Mouse (Mus musculus) hindbrain, embryonic 10.5 days (tissue): ENCODE data around the gene Tmem182. TPM values are rescaled to one million over a fixed set of nuclear protein-coding genes. Genes with fewer than 3 reads are reported as not detected.

Experiments
- DNase-seq: peaks from one replicate; pipeline ENCODE4 v3.0.0-alpha.2; 2017; ENCODE audit warnings: low spot score
- H3K27ac ChIP-seq: fragments of 300-500 bp; sonication (generic); 2 replicates; pipeline ENCODE4 v1.5.1; 2016; ENCODE audit warnings: mild to moderate bottlenecking, moderate library complexity
- H3K27me3 ChIP-seq: fragments of 300-500 bp; sonication (generic); 2 replicates; pipeline ENCODE4 v1.6.1; 2016; ENCODE audit warnings: mild to moderate bottlenecking; ENCODE audit not compliant: poor library complexity, insufficient read depth, severe bottlenecking
- H3K36me3 ChIP-seq: fragments of 300-500 bp; sonication (generic); 2 replicates; pipeline ENCODE4 v1.6.1; 2016; ENCODE audit warnings: mild to moderate bottlenecking, moderate library complexity
- H3K4me1 ChIP-seq: fragments of 300-500 bp; sonication (generic); replicated peaks from 2 replicates; pipeline ENCODE4 v1.6.1; 2016; ENCODE audit warnings: mild to moderate bottlenecking
- H3K4me3 ChIP-seq: fragments of 300-500 bp; sonication (generic); 2 replicates; pipeline ENCODE4 v1.5.1; 2016; ENCODE audit warnings: mild to moderate bottlenecking, moderate library complexity
- H3K9me3 ChIP-seq: fragments of 300-500 bp; sonication (generic); 2 replicates; pipeline ENCODE4 v1.6.1; 2016; ENCODE audit warnings: mild to moderate bottlenecking, moderate library complexity
- WGBS: fragments of 180-500 bp; shearing (Covaris S2); methylation state at CpG from one replicate; pipeline ENCODE4 v1.1.7; 2016; 5-methylcytosine and 5-hydroxymethylcytosine counted together
- polyA plus RNA-seq: library from polyadenylated mRNA; unstranded; fragments of >200 nt; fragmentation: Nextera tagmentation; extraction: Ambion mirVana; gene quantifications from 2 replicates; pipeline ENCODE4 v1.2.1, GENCODE M21; 2016

The Tmem182 gene
- polyA plus RNA-seq = not detected in 2 replicates

DNA sequence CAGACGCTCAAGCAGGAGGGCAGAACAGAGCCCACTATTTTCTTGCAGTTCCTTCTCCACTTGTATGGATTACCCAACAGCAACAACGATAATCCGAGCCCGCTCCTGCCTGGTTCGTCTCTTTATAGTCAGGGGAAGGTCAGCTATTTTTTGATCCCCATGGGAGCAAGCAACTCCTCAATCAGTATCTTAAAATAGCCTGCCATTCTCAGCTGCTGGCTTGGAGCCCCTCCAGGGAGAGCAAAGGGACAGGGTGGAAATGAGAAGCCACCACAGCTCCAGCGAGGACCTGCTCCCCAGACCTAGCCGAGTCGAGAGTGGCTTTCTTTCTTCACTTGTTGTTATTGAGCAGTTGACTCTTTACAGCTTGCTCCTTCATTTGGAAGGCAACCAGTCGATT lies at the start of gene Tmem182:
Tmem182 (plus strand) TSS at position 251 of the 400 bp plus-strand sequence.
- Histone ChIP-seq H3K36me3 (no peaks in the 10 kb centered on the region), H3K27me3 (no peaks in the 10 kb centered on the region), H3K4me3 (no peak within 1 kb of the TSS), H3K9me3 (no peaks in the 10 kb centered on the region), H3K27ac (no peak within 1 kb of the TSS), H3K4me1 (no peaks in the 10 kb centered on the region)
- DNase-seq = no peak
- WGBS = 77% methylated on average over 9 of the region's 9 CpGs

DNA sequence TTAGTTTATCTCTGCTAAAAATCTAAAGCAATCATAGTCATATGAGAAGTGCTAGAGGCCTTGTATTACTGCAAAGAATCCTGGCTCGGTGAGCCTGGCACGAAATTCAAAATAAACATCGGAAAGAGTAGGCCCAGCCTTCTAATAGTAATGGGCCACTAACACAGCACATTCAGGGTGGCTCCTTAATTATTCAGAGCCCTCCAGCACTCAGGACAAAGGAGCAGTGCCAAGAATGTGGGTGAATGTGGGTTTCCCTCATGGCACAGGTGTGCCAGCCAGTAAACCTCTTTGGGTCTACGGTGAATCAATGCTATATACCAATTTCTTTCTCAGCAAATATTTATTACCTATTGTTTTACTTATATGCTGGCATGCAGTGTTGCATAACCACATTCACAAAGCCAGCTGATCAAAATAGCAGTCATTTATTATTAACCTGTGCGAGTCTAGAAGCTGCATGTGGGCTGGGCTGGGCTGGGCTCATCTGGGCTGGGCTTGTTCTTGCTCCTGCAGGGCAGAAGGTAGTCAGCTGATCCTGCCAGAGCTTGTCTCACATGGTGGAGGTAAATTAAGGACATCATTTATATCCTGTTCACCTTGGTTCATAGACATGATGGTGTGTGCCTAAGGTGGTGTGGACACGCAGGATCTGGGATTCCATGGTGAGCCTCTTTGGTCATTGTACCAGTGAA lies 45.5 kb upstream of the Tmem182 start:
- no peaks in the 10 kb centered on the region for H3K36me3 ChIP-seq
- WGBS = 93% methylated on average over 6 of the region's 6 CpGs
- H3K9me3 ChIP-seq = no peaks in the 10 kb centered on the region
- no peaks in the 10 kb centered on the region for H3K27me3 ChIP-seq
- no peak overlapping the region for H3K27ac ChIP-seq
- no peak overlapping the region for H3K4me3 ChIP-seq
- no peaks in the 10 kb centered on the region for H3K4me1 ChIP-seq
- no peak for DNase-seq

DNA sequence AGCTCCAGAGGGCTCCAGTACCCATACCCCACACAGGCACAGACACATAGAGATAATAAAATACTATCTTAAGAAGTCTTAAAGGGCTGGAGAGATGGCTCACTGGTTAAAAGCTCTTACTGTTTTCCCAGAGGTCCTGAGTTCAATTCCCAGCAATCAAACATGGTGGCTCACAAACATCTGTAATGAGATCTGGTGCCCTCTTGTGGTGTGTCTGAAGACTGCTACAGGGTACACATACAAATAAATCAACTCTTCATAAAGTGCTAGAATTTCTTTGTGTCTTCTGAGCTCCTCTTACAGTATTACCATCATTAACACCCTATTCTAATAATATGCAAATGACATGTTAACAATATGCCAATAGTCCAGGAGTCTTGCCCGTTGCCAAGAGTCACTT lies 41.4 kb upstream of the Tmem182 start:
- no peak overlapping the region for H3K27ac ChIP-seq
- no peak overlapping the region for H3K4me3 ChIP-seq
- H3K36me3 ChIP-seq = no peaks in the 10 kb centered on the region
- no peaks in the 10 kb centered on the region for H3K4me1 ChIP-seq
- no peaks in the 10 kb centered on the region for H3K9me3 ChIP-seq
- WGBS = 91% methylated on average over 1 of the region's 1 CpGs
- no peak for DNase-seq
- 0 out of 2 replicates have a peak, but pooled peaks cover 4% of the 10 kb centered on the region for H3K27me3 ChIP-seq

DNA sequence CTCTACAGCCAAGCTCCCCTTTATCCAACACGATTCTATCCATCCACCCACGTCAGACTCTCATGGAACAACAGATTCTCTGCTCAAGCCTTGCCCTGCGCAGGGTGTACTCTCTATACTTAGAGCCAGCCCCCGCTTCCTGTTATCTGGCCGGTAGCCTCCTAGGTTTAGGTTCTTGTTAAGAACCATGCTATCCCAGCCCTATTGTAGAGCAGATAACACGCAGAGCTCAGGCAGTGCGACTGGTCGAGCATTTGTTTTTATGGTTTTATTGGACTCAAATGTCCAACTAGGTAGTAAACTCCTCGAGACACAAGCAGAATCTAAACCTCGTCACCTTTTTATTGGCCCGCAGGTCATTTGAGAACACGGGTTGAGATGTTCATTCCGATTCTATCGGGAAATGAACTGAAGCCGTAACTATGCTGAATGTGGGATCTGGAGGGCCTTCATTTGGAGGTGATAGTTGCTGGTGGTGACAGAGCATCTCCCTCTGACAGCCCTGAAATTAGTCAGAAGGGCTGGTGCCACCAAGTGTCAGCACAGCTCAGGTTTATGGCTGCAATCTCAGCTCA lies 40.6 kb upstream of the Tmem182 start:
- Histone ChIP-seq H3K4me3 (no peak overlapping the region), H3K4me1 (0 out of 2 replicates have a peak, but pooled peaks cover 5% of the 10 kb centered on the region), H3K27ac (no peak overlapping the region), H3K27me3 (0 out of 2 replicates have a peak, but pooled peaks cover 4% of the 10 kb centered on the region), H3K9me3 (no peaks in the 10 kb centered on the region), H3K36me3 (no peaks in the 10 kb centered on the region)
- 94% methylated on average over 15 of the region's 15 CpGs for WGBS
- DNase-seq = no peak

DNA sequence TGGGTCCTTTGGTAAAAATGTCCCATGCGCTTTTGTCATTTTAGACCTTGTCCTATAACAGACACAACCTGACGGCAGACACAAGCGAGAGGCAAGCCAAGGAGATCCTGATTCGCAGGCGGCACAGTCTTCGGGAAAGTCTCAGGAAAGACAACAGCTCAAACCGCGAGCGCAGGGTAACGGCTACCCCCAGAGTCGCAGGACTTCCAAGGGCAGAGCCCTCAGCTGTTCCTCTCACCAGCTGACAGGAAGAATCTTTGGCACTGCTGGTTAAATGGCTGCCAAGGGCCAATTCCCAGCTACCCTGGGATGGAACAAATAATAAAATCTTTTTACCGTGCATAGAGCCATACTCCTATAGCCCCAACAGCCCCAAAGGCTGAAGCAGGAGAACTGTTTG lies 39.9 kb upstream of the Tmem182 start:
- 88% methylated on average over 12 of the region's 12 CpGs for WGBS
- 0 out of 2 replicates have a peak, but pooled peaks cover 5% of the 10 kb centered on the region for H3K4me1 ChIP-seq
- DNase-seq = no peak
- H3K27me3 ChIP-seq = 0 out of 2 replicates have a peak, but pooled peaks cover 4% of the 10 kb centered on the region
- H3K36me3 ChIP-seq = no peaks in the 10 kb centered on the region
- no peak overlapping the region for H3K27ac ChIP-seq
- no peak overlapping the region for H3K4me3 ChIP-seq
- H3K9me3 ChIP-seq = no peaks in the 10 kb centered on the region

DNA sequence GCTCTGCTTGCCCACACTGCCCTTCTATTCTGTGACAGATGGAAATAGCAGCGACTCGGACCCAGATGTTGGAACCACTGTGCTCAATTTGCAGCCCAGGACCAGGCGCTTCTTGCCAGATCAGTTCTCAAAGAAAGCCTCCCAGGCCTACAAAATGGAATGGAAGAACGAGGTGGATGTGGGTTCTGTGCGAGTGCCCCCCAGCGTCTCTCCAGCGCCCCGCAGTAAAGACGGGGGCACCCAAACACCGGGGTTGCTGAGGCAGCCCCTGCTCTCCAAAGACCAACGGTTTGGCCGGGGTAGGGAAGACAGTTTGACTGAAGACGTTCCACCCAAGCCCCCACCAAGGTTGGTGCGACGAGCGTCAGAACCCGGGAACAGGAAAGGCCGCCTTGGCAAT lies 37.8 kb upstream of the Tmem182 start:
- DNase-seq = no peak
- no peaks in the 10 kb centered on the region for H3K9me3 ChIP-seq
- no peaks in the 10 kb centered on the region for H3K36me3 ChIP-seq
- 0 out of 2 replicates have a peak, but pooled peaks cover 4% of the 10 kb centered on the region for H3K27me3 ChIP-seq
- H3K4me1 ChIP-seq = 0 out of 2 replicates have a peak, but pooled peaks cover 5% of the 10 kb centered on the region
- 89% methylated on average over 18 of the region's 18 CpGs for WGBS
- no peak overlapping the region for H3K4me3 ChIP-seq
- H3K27ac ChIP-seq = no peak overlapping the region

DNA sequence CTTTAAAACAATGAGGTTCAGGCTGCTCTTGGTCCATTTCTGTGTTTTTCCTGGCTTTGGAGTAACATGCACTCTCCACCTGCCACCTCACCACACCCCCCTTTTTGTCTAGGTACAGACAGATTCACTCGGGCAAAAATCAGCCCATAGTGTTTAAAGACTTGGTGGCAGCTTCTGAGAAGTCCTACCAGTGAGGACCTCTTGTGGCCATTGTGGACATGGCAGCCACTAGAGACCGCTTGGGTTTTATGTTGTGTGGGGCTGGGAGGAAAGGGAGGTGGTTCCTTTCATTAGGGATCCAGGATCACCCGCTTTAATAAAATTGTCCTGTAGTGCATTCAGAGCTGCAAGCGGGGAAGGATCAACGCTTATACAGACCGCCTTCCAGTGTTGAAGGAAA lies 36.8 kb upstream of the Tmem182 start:
- H3K9me3 ChIP-seq = no peaks in the 10 kb centered on the region
- H3K27me3 ChIP-seq = 0 out of 2 replicates have a peak, but pooled peaks cover 4% of the 10 kb centered on the region
- H3K27ac ChIP-seq = no peak overlapping the region
- 0 out of 2 replicates have a peak, but pooled peaks cover 5% of the 10 kb centered on the region for H3K4me1 ChIP-seq
- WGBS = 31% methylated on average over 6 of the region's 6 CpGs
- H3K4me3 ChIP-seq = no peak overlapping the region
- DNase-seq = peak; percentile 57
- H3K36me3 ChIP-seq = no peaks in the 10 kb centered on the region

DNA sequence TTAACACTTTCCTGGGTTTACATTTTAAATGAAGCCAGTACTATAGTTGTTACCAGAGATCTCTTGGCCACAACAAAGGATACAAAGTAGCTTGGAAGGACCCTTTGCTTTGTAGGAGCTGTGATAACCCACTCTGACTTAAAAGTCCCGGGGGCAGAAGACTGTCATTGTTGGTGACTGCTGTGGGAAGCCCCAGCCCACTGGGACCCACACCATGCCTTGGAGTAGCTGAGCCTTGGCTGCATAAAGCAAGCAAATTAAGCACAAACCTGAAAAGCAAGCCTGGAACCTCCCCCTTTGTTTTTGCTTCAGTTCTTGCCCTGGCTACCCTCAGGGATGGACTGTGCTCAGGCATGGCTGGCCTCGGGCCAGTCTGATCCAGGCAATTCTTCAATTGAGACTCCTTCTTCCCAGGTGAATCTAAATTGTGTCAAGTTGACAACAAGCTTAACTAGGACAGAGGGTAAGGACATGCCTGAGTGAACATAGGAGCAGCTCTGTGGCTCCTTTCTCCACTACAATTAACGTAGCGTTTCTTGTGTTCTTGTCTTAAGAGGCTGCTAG lies 36.0 kb upstream of the Tmem182 start:
- Histone ChIP-seq H3K36me3 (no peaks in the 10 kb centered on the region), H3K27me3 (0 out of 2 replicates have a peak, but pooled peaks cover 4% of the 10 kb centered on the region), H3K9me3 (no peaks in the 10 kb centered on the region), H3K27ac (no peak overlapping the region), H3K4me3 (no peak overlapping the region), H3K4me1 (0 out of 2 replicates have a peak, but pooled peaks cover 5% of the 10 kb centered on the region)
- WGBS = 61% methylated on average over 4 of the region's 4 CpGs
- DNase-seq = no peak

DNA sequence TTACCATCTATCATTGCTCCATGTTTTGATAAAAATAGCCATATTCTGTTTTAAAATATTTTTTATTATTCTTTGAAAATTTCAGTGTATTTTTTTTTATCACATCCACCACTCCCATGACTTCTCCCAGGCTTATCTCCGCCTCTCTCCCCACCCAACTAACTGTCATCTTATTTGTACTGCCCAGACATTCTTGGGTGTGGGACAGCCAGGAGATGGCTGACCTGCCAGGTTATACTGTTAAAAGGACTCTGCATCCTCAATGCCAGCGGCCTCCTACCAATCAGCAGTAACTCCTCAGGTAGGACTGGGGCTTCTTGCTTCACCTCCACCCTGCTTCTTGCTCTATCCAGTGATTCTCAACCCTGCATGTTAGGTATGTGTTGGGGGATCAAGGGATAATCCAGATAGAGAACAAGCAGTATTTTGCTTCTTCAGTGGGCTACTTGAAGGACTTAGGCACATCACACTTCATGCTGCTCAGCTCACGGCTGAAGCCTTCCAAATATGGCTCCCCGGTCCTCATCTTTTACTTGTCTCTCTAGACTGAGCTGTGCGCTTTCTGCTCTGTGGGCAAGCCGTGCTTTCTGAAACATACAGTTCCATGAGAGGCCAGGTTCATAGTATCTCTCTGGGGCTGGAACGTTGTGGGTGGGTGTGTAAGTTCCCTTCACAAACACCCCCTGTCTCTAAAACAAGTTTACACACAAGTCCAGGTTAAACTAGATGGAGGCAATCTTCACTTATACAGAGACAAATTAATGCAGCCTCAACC lies 34.0 kb upstream of the Tmem182 start:
- Histone ChIP-seq H3K36me3 (no peaks in the 10 kb centered on the region), H3K27me3 (0 out of 2 replicates have a peak, but pooled peaks cover 4% of the 10 kb centered on the region), H3K27ac (no peak overlapping the region), H3K4me3 (no peak overlapping the region), H3K4me1 (0 out of 2 replicates have a peak, but pooled peaks cover 5% of the 10 kb centered on the region), H3K9me3 (no peaks in the 10 kb centered on the region)
- 87% methylated on average over 7 of the region's 7 CpGs for WGBS
- no peak for DNase-seq

DNA sequence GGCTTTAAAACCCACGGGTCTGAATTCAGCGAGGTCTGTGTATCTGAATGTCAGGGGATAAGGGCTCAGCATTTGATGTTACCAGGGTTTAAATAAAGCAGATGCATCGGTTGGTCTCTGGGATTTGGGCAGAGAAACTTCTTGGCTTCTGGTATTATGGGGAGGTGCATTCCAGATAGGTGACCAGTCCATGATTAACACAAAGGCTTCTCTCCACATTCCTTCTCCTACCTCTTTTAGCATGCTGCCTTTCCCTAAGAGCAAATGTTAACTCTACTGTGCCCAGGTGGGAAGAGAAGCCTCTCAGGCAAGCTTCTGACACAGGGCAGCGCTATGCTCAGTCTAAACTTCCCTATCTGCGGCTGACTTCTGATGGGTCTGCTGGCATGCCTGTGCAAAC lies 32.2 kb upstream of the Tmem182 start:
- WGBS = 89% methylated on average over 5 of the region's 5 CpGs
- H3K27ac ChIP-seq = no peak overlapping the region
- no peaks in the 10 kb centered on the region for H3K9me3 ChIP-seq
- no peak for DNase-seq
- H3K27me3 ChIP-seq = no peaks in the 10 kb centered on the region
- H3K4me1 ChIP-seq = 0 out of 2 replicates have a peak, but pooled peaks cover 5% of the 10 kb centered on the region
- no peaks in the 10 kb centered on the region for H3K36me3 ChIP-seq
- no peak overlapping the region for H3K4me3 ChIP-seq

DNA sequence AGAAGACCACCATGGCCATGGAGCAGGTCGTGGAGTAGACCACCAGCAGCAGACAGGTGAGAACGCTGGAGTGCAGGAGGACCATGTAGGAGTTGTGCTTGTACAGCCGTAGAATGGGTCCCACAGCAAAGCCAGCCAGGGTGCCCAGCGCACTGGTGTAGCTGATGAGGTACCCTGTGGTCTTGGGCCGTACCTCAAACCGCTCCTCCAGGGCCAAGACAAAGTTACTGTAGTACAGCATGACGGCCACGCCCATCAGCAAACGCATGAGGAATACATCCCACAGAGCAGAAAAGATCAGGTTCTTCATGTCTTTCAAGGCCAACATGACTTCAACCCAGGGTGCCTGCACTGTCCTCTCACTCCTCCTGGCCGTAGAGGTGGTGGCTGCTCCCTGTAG lies 31.4 kb upstream of the Tmem182 start:
- 93% methylated on average over 10 of the region's 10 CpGs for WGBS
- no peak overlapping the region for H3K27ac ChIP-seq
- 0 out of 2 replicates have a peak, but pooled peaks cover 5% of the 10 kb centered on the region for H3K4me1 ChIP-seq
- H3K4me3 ChIP-seq = no peak overlapping the region
- no peak for DNase-seq
- peaks cover 7% of the 10 kb centered on the region for H3K36me3 ChIP-seq
- H3K27me3 ChIP-seq = no peaks in the 10 kb centered on the region
- peaks cover 6% of the 10 kb centered on the region; the same call in 1 of the 2 replicates for H3K9me3 ChIP-seq

DNA sequence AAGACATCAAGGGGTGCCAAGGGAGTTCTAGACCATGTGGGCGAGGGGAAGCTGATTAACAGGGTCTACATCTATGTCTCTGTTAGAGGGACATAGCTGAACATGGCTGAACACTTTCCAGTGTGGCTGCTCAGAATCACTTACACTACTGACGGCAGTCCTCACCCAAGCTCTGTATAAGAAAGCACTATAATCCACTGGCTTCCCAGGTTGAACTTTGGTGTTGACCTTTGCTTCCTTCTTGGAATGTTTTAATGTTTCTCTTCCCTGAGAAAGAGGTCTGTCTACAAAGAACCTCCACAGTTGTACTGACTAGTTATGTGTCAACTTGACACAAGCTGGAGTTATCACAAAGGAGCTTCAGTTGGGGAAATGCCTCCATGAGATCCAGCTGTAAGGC lies 29.3 kb upstream of the Tmem182 start:
- WGBS = 73% methylated on average over 2 of the region's 2 CpGs
- no peak for DNase-seq
- Histone ChIP-seq H3K9me3 (peaks cover 6% of the 10 kb centered on the region; the same call in 1 of the 2 replicates), H3K27me3 (no peaks in the 10 kb centered on the region), H3K27ac (no peak overlapping the region), H3K4me3 (no peak overlapping the region), H3K4me1 (no peaks in the 10 kb centered on the region), H3K36me3 (peaks cover 14% of the 10 kb centered on the region)
